Mouse (Mus musculus) neutrophil, adult 5-6 weeks (primary cell): ENCODE results near the gene Rfx5. TPM values are rescaled to one million over a fixed set of nuclear protein-coding genes. Genes with fewer than 3 reads are reported as not detected.

Source experiments
- ATAC-seq: fragments of 151-379, 151-347 bp; 2 replicates; pipeline ENCODE4 v1.8.0; 2017; ENCODE audit warnings: mild to moderate bottlenecking, moderate TSS enrichment; ENCODE audit not compliant: insufficient number of reproducible peaks, poor library complexity, low FRiP score, severe bottlenecking; ENCODE audit errors: extremely low read depth
- total RNA-seq: library from RNA; stranded (forward); fragments of 200-1000 nt; gene quantifications from 2 replicates; pipeline ENCODE4 v1.2.3, GENCODE M21; 2017

Rfx5 gene
- total RNA-seq, 1 experiment from 2014 or later, result 44.0 TPM

DNA sequence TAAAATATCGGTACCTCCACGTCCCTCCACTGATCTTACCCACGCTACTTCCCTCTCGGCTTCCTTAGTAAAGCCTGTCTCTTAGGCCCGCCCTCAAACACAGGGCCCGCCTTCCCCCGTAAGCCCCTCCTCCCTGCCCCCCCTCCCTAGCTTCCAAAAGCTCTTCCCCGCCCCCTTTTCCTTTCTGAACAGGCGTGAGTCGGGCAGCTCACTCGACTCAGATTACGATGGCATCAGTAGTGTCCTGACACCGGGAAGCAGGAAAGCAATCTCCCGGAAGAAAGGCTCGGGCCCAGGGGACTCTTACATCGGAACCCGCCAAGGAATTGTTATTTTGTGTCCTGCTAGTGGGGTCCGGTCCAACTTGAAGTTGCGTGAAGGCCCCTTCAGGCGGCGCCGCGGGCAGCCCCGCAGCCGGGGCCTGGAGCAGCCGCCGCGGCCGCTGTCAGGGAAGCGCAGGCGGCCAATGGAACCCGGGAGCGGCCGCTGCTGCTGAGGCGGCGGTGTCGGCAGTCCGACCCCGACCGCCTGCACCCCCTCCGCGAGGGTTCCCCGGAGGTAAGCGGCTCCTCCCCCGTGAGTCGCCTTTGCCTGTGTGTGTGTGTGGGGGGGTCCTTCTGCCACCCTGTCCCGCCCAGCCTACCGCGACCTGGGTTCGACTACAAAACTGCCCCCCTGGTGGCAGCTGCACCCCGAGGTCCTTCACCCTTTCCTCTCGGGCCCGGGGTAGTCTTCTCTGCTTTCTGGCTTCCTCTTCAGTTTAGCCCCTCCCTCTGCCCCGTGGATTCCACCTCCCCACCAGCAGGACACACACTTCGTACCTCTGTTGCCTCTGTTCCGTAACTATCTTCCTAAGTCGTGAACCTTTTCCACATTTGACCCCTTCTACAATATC, 20.9 kb downstream of the Rfx5 start, which contains the start of gene Pi4kb:
Gene Pi4kb, plus strand, starts transcription at position 204 of the 895 bp plus-strand sequence.
- ATAC-seq, result peak; percentile 91

DNA sequence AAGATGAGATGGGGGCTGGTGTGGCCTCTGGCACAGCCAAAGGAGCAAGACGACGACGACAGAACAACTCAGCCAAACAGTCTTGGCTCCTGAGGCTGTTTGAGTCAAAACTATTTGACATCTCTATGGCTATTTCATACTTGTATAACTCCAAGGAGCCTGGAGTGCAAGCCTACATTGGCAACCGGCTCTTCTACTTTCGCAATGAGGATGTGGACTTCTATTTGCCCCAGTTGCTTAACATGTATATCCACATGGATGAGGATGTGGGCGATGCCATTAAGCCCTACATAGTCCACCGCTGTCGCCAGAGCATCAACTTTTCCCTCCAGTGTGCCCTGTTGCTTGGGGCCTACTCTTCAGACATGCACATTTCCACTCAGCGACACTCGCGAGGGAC, 30.4 kb downstream of the Rfx5 start:
- no peak for ATAC-seq

DNA sequence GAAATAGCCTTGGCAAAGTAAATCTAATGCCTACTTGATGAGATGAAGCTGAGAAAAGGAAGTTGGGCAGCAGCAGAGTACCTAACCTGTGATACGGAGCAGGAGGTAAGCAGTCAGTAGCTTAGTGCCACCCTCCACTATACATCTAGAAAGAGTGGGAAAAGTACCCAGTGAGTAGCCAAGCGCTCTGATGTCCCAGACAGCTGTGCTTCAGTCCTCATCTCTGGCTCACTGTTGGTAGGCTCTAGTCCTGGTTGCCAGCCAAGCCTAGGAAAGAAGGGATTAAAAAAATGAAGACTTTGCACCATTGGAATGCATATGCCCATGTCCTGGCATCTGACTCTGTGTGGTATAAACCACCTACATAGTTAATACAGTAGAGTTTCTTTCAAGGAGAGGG, 31.6 kb downstream of the Rfx5 start:
- ATAC-seq, result no peak

DNA sequence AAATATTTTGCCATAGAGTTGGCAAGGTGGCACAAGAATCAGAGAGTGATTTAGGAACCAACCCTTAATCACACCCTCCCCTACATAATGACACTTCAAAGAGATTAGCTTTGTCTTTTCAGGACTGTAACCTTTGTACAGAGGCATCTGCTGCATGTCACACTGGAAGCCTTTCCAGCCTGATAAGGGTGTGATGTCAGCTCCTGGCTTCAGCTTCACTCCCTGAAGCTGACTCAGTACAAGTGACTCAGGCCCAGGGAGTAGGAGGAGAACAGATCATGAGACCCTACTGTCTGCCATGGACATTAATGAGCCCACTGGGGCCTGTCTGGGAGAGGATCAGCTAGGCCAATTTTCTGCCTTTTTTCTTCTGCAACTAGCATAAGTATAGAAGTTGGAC, 33.7 kb downstream of the Rfx5 start:
- ATAC-seq, result no peak

- ATAC-seq, result no peak
Measured at GRCm38 (mm10) chr3:94989159-94989761, 35.4 kb downstream of the Rfx5 start.

DNA sequence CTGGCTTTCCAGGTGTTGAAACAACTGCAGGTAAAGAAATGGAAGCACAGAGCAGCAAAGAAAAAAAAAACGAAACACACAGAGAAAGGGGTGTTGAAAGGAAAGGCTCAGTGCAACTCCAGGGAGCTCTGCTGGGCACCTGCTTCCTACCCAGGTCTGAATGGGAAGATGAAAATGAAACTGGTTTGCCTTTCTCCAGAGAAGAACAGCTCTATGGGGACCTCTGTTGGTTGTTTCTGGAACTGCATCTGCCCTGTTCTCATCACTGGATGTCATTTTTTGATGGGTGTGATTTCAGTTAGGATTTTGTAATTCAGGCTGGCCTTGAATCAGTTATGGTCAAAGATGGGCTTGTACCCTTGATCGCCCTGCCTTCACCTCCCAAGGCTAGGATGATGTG, 43.1 kb downstream of the Rfx5 start:
- ATAC-seq, result peak; percentile 84

- no peak for ATAC-seq
Measured at GRCm38 (mm10) chr3:95002569-95002968, 48.7 kb downstream of the Rfx5 start.

- ATAC-seq, result no peak
Measured at GRCm38 (mm10) chr3:95003273-95003672, 49.4 kb downstream of the Rfx5 start.

DNA sequence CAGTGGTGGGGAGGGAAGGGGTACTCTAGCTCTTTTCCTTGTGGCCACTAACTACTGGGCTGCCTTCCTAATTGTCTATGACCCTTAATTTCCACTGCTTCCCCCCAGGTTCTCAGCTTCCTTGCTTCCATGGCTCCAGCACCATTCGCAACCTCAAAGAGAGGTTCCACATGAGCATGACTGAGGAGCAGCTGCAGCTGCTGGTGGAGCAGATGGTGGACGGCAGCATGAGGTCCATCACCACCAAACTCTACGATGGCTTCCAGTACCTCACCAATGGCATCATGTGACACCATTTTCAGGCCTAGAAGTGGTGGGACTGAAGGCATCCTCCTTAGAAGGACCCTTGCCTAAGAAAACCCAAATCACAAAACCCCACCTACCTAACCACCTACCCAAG, 51.8 kb downstream of the Rfx5 start:
- ATAC-seq, result no peak

DNA sequence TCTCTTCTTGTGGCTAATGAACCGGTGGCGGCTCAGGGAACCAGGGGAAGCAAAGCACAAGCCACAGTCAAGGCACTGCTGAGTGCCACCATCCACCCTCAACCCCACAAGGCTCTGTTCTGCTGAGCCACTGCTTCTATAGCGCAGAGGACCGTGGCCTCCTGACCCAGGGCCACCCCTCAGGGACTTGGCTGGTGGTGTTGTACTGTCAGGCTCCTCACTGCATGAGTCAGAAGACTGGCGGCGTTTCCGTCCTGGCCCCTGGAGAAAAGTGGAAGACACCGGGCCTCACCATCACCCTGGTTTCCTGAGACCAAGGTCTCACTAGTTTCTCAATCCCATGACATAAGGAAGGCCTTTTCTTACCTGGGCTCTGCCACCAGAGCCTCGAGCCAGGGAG, 53.8 kb downstream of the Rfx5 start:
- no peak for ATAC-seq

DNA sequence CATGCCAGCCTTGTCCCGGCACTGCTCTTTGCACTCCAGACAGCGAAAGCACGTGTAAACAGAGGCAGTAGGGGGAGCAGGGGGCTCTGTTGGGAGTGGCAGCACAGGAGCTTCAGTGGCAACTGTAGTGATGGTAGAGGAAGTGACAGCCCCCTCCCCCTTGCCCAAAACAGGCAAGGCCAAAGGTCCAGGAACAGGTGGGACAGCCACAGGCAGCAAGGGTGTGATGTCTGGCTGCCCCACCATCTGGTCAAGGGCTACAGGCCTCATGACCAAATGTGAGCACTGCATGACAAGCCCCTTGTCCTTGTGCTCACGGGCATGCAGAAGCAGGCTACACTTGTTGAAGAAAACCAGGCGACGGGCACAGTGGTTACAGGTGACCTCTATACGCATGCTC, 56.5 kb downstream of the Rfx5 start:
- no peak for ATAC-seq

Other genes with a start within 250 kb of the Rfx5 start
- gene Cgn, start 167.6 kb upstream of the Rfx5 start, total RNA-seq, result not detected in 2 replicates
- 32.0 and 35.3 TPM in 2 replicates for gene Pogz, start 116.5 kb upstream of the Rfx5 start, total RNA-seq
- gene Psmb4, start 67.1 kb upstream of the Rfx5 start, total RNA-seq, result 98.0 and 111 TPM in 2 replicates
- gene Selenbp1, start 21.0 kb upstream of the Rfx5 start, total RNA-seq, result 1.4 and 1.7 TPM in 2 replicates
- 40.3 and 42.2 TPM in 2 replicates for gene Pi4kb, start 20.7 kb downstream of the Rfx5 start, total RNA-seq
- gene Zfp687, start 61.4 kb downstream of the Rfx5 start, total RNA-seq, result 22.7 and 34.4 TPM in 2 replicates
- 163 and 195 TPM in 2 replicates for gene Psmd4, start 88.5 kb downstream of the Rfx5 start, total RNA-seq
- gene Pip5k1a, start 152.9 kb downstream of the Rfx5 start, total RNA-seq, result 26.8 and 30.8 TPM in 2 replicates
- gene Vps72, start 156.9 kb downstream of the Rfx5 start, total RNA-seq, result 63.9 and 79.4 TPM in 2 replicates
- 0.49 and 1.7 TPM in 2 replicates for gene Tmod4, start 170.4 kb downstream of the Rfx5 start, total RNA-seq
- 111 and 146 TPM in 2 replicates for gene Scnm1, start 179.9 kb downstream of the Rfx5 start, total RNA-seq
- 11.4 and 12.3 TPM in 2 replicates for gene Lysmd1, start 180.0 kb downstream of the Rfx5 start, total RNA-seq
- 120 and 124 TPM in 2 replicates for gene Tnfaip8l2, start 188.3 kb downstream of the Rfx5 start, total RNA-seq
- 0.49 TPM in 1 of 2 replicates, not detected in the other for gene Sema6c, start 206.4 kb downstream of the Rfx5 start, total RNA-seq